Mouse (Mus musculus) spleen, adult 18-20 months (tissue): Measurements from ENCODE around the gene Sept4.

Source experiments
- DNase-seq, 2 experiments: peaks; one replicate each; pipeline ENCODE4 v3.0.0; 2022; ENCODE audit warnings: mixed read lengths in 2 of 2

Gene Sept4

GRCm38 (mm10) chr11:87579713-87580112 is 11.0 kb downstream of the Sept4 start:
- DNase-seq: no peak

GRCm38 (mm10) chr11:87580543-87581085 is 11.9 kb downstream of the Sept4 start:
- no peak for DNase-seq

GRCm38 (mm10) chr11:87581161-87581865 is 12.6 kb downstream of the Sept4 start:
- no peak for DNase-seq

GRCm38 (mm10) chr11:87581933-87582710 is 13.4 kb downstream of the Sept4 start:
- no peak for DNase-seq

GRCm38 (mm10) chr11:87583291-87584034 is 14.8 kb downstream of the Sept4 start:
- DNase-seq: no peak

GRCm38 (mm10) chr11:87584711-87585505 is 16.2 kb downstream of the Sept4 start:
- no peak for DNase-seq

GRCm38 (mm10) chr11:87587211-87587874 is 18.6 kb downstream of the Sept4 start:
- DNase-seq: no peak

- DNase-seq: no peak
These were observed 20.9 kb downstream of the Sept4 start for GRCm38 (mm10) chr11:87589605-87590004.

GRCm38 (mm10) chr11:87590841-87591525 is 22.3 kb downstream of the Sept4 start:
- peak in 1 of 2 experiments; percentile 36 for DNase-seq

- peak; percentile 91 to 99 for DNase-seq
These were observed 23.0 kb downstream of the Sept4 start, which contains the start of gene Mtmr4 for GRCm38 (mm10) chr11:87591526-87592353. Gene Mtmr4 (plus strand): TSS chr11:87592162.

- no peak for DNase-seq
These were observed 23.6 kb downstream of the Sept4 start for GRCm38 (mm10) chr11:87592354-87592695.

GRCm38 (mm10) chr11:87592713-87593598 is 24.3 kb downstream of the Sept4 start:
- DNase-seq: no peak

- DNase-seq: peak; percentile 59 to 61
These were observed 26.7 kb downstream of the Sept4 start for GRCm38 (mm10) chr11:87595327-87595841.

GRCm38 (mm10) chr11:87595976-87596375 is 27.3 kb downstream of the Sept4 start:
- DNase-seq: no peak

- no peak for DNase-seq
These were observed 27.8 kb downstream of the Sept4 start for GRCm38 (mm10) chr11:87596492-87596891.

- DNase-seq: no peak
These were observed 28.4 kb downstream of the Sept4 start for GRCm38 (mm10) chr11:87597061-87597460.

- DNase-seq: no peak
These were observed 30.8 kb downstream of the Sept4 start for GRCm38 (mm10) chr11:87599395-87600089.

- DNase-seq: no peak
These were observed 31.7 kb downstream of the Sept4 start for GRCm38 (mm10) chr11:87600322-87600853.
